Mouse (Mus musculus) T-helper 1 cell (primary cell): ENCODE data around the gene Gm8020.
"Not testable (repeated sequence)": the region's sequence is repeated elsewhere in the genome, so short reads cannot be mapped to it uniquely, and the experiment has no call there.

Experiments used
- in situ Hi-C: fragments of 300-600 bp; cut with MboI, MseI; formaldehyde crosslinking; loops from one replicate; pipeline ENCODE4 v1.15.1; 2025; ENCODE audit warnings: high pct_unique_total_duplicates

The Gm8020 gene

DNA sequence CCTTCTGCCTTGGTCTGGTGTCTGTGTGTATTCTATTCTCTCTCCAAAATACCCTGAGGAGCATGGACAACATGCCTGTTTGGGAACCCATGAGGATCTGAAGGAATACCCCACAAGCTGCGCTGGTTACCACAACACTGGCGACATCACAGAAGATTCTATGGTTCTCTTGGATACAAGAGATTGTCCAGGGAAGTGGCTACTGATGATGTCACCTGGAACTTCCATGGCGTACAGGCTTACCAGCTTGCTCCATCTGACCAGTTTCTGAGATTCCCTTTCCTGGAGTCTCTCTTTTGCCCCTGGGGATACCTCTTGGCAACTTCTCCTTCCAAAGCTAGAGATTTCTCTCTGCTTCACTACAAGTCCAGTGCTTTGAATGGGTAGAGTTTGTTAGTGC is at the start of gene Gm8020:
TSS of gene Gm8020 (minus strand) at position 101 of the 400 bp plus-strand sequence.
- in situ Hi-C loops = not testable (repeated sequence)

DNA sequence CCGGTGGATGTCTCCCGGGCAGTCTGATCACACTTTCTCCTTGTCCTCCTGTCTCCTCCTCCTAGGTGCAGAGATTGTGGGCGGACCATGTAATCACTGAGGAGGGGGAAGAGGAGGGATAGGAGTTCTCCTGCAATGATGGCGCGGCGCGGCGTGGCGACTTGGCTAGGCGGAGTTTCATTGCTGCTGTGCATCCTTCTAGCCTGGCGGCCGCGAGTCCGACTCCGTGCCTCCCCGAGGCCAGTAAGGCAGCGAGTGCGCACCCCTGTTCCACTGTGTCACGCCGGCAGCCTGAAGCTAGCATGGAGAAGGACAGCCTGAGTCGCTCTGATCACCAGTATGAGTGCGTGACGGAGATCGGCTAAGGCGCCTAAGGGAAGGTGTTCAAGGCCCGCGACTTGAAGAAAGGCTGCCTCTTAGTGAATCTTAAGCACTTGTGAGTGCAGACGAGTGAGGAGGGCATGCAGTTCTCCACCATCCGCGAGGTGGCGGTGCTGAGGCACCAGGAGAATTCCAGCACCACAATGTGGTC is 41.1 kb upstream of the Gm8020 start:
- in situ Hi-C loops = not testable (repeated sequence)

DNA sequence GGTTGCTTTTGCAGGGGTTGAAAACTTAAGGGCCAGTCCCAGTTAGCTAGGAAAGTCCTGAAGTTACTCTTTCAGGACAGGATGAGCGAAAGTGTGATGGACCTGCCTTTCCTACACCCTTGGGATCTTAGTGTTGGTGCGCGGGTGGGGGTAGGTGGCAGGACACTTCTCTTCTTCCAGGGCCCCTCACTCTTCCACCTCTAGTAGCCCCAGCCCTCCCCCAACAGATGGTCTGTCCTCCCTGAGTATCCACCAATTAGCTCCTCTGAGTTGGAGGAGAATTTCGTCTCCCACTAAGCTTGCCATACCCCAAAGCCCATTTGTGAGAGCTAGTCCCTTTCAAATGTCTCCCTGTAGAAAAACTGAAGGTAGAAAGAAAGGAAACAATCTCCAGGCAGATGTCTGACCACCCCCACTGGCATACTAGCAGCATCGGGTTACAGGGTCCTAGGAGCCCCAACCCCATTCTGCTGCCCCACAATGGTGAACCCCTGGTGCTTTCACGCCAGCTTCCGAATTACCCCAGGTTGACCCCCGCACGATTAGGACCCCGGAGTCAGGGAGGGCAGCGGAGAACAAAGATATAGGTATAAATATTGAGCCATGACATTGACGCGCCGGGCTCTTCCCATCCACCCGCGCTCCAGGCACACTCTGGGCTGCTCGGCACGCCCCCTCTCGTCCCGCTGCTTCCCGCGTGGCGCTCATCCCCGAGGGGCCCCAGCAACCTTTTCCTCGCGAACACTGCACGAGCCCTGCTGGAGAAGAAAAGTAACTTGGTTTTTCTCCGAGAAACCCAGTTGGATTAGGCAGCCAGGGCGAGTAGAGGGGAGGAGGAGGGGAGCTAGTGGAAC is 40.4 kb upstream of the Gm8020 start:
- in situ Hi-C loops = not testable (repeated sequence)

DNA sequence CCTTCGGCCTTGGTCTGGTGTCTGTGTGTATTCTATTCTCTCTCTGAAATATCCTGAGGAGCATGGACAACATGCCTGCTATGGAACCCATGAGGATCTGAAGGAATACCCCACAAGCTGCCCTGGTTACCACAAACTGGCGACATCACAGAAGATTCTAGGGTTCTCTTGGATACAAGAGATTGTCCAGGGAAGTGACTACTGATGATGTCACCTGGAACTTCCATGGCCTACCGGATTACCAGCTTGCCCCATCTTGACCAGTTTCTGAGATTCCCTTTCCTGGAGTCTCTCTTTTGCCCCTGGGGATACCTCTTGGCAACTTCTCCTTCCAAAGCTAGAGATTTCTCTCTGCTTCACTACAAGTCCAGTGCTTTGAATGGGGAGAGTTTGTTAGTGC is 22.0 kb upstream of the Gm8020 start, which contains the start of gene Gm8024:
TSS of gene Gm8024 (minus strand) at position 101 of the 400 bp plus-strand sequence.
- in situ Hi-C loops = not testable (repeated sequence)

DNA sequence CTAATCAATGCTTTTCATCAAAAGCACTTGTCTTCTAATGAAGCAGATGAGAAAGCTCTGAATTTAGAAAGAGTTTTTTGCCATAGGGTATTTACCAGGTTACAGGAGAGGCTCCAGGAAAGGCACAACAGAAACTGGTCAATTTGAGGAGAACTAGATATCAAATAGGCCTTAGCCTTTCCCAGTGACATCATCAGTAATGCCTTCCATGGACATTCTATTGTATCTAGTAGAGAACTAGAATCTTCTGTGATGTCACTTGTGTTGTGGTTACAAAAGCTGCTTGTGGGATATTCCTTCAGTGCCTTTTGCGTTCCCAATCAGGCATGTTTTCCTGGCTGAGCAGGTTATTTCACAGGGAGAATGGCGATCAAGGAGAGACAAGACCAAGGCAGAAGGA is 38.6 kb downstream of the Gm8020 start, which contains the start of gene Gm8011:
TSS of gene Gm8011 (plus strand) at position 301 of the 400 bp plus-strand sequence.
- in situ Hi-C loops = loop anchor here (5.0 kb wide), 1 partner anchor 794 kb away; the partner anchor contains the start of gene Gm8126
